Mouse (Mus musculus) olfactory bulb, adult 2 months (tissue): ENCODE data around the gene Ptprn2. TPM values are rescaled to one million over a fixed set of nuclear protein-coding genes. Genes with fewer than 3 reads are reported as not detected.

ENCODE experiments used
- H3K27ac ChIP-seq: fragments of 200-500 bp; 2 replicates; pipeline ENCODE4 v1.5.1; 2012; ENCODE audit warnings: low read depth, low read length; ENCODE audit not compliant: insufficient read depth
- H3K4me1 ChIP-seq: fragments of 200-500 bp; 2 replicates; pipeline ENCODE4 v1.6.1; 2012; ENCODE audit warnings: low read length; ENCODE audit not compliant: control insufficient read depth, insufficient read depth
- H3K4me3 ChIP-seq: fragments of 200-500 bp; 2 replicates; pipeline ENCODE4 v1.5.1; 2012; ENCODE audit warnings: mild to moderate bottlenecking, low read depth, low read length, moderate library complexity; ENCODE audit not compliant: insufficient read depth
- CTCF ChIP-seq: fragments of 200-500 bp; IDR thresholded peaks from 2 replicates; pipeline ENCODE4 v1.5.1; 2012; ENCODE audit warnings: low read depth, mild to moderate bottlenecking, low read length, moderate library complexity; ENCODE audit not compliant: insufficient read depth
- POLR2A ChIP-seq: fragments of 200-500 bp; IDR thresholded peaks from 2 replicates; pipeline ENCODE4 v1.6.1; 2012; ENCODE audit warnings: mild to moderate bottlenecking, low read depth, low read length, moderate library complexity; ENCODE audit not compliant: insufficient read depth
- WGBS: fragments of 180-500 bp; shearing (Covaris S2); methylation state at CpG from one replicate; pipeline ENCODE4 v1.1.7; 2018; 5-methylcytosine and 5-hydroxymethylcytosine counted together
- polyA plus RNA-seq: library from polyadenylated mRNA; stranded (reverse); fragments of >200 nt; gene quantifications from 2 replicates; pipeline ENCODE4 v1.2.4, GENCODE M21; 2012; ENCODE audit warnings: low replicate concordance; ENCODE audit not compliant: missing spikeins, insufficient read depth, insufficient read length

Ptprn2 gene
- polyA plus RNA-seq, 1 experiment, result not detected

GRCm38 (mm10) chr12:117162180-117162579, 676.7 kb downstream of the Ptprn2 start:
- TF ChIP-seq CTCF (no peak), POLR2A (no peak)
- Histone ChIP-seq H3K4me1 (peaks cover 35% of the 10 kb centered on the region), H3K4me3 (no peak overlapping the region), H3K27ac (no peak overlapping the region)
- WGBS, result 47% methylated on average over 3 of the region's 3 CpGs

- Histone ChIP-seq H3K4me1 (peaks cover 27% of the 10 kb centered on the region), H3K27ac (no peak overlapping the region), H3K4me3 (no peak overlapping the region)
- TF ChIP-seq POLR2A, result no peak
- TF ChIP-seq CTCF, result no peak
- WGBS, result 41% methylated on average over 3 of the region's 3 CpGs
These were observed 678.3 kb downstream of the Ptprn2 start for GRCm38 (mm10) chr12:117163789-117164188.

GRCm38 (mm10) chr12:117166266-117166665, 680.7 kb downstream of the Ptprn2 start:
- Histone ChIP-seq H3K4me1 (peaks cover 20% of the 10 kb centered on the region), H3K27ac (no peak overlapping the region), H3K4me3 (no peak overlapping the region)
- 78% methylated on average over 5 of the region's 5 CpGs for WGBS
- TF ChIP-seq CTCF, result no peak
- no peak for TF ChIP-seq POLR2A

- WGBS, result 41% methylated on average over 5 of the region's 5 CpGs
- Histone ChIP-seq H3K4me3 (no peak overlapping the region), H3K4me1 (peaks cover 32% of the 10 kb centered on the region), H3K27ac (no peak overlapping the region)
- TF ChIP-seq CTCF (no peak), POLR2A (no peak)
These were observed 684.1 kb downstream of the Ptprn2 start for GRCm38 (mm10) chr12:117169670-117170069.

GRCm38 (mm10) chr12:117172529-117172884, 687.0 kb downstream of the Ptprn2 start:
- H3K27ac ChIP-seq, result no peak overlapping the region
- H3K4me1 ChIP-seq, result peaks cover 46% of the 10 kb centered on the region
- WGBS, result 43% methylated on average over 2 of the region's 2 CpGs
- no peak overlapping the region for H3K4me3 ChIP-seq
- TF ChIP-seq POLR2A (no peak), CTCF (no peak)

GRCm38 (mm10) chr12:117172885-117173529, 687.5 kb downstream of the Ptprn2 start:
- Histone ChIP-seq H3K27ac (no peak overlapping the region), H3K4me3 (no peak overlapping the region), H3K4me1 (peaks cover 46% of the 10 kb centered on the region)
- no peak for TF ChIP-seq CTCF
- 51% methylated on average over 11 of the region's 11 CpGs for WGBS

- WGBS, result 63% methylated on average over 3 of the region's 3 CpGs
- Histone ChIP-seq H3K4me3 (no peak overlapping the region), H3K27ac (no peak overlapping the region), H3K4me1 (peaks cover 46% of the 10 kb centered on the region)
- TF ChIP-seq POLR2A (no peak), CTCF (no peak)
These were observed 688.7 kb downstream of the Ptprn2 start for GRCm38 (mm10) chr12:117174189-117174588.

GRCm38 (mm10) chr12:117175072-117175681, 689.7 kb downstream of the Ptprn2 start:
- WGBS, result 79% methylated on average over 15 of the region's 15 CpGs
- H3K4me1 ChIP-seq, result peaks cover 41% of the 10 kb centered on the region
- no peak overlapping the region for H3K4me3 ChIP-seq
- TF ChIP-seq CTCF (no peak), POLR2A (no peak)
- H3K27ac ChIP-seq, result no peak overlapping the region

GRCm38 (mm10) chr12:117176259-117176823, 690.8 kb downstream of the Ptprn2 start:
- Histone ChIP-seq H3K27ac (no peak overlapping the region), H3K4me1 (peaks cover 40% of the 10 kb centered on the region), H3K4me3 (no peak overlapping the region)
- WGBS, result 53% methylated on average over 13 of the region's 13 CpGs
- TF ChIP-seq CTCF, result no peak
